Mouse (Mus musculus) brain, embryonic 18.5 days (tissue): ENCODE results near the gene Psenen.

Experiments
- DNase-seq: peaks from one replicate; pipeline ENCODE4 v3.0.0-alpha.2; 2012; ENCODE audit warnings: low read depth, low spot score

The Psenen gene

GRCm38 (mm10) chr7:30515003-30515760 lies 48.2 kb downstream of the Psenen start:
- no peak for DNase-seq
